Mouse (Mus musculus): Measurements from ENCODE around the gene Pnmal2. TPM values are rescaled to one million over a fixed set of nuclear protein-coding genes. Genes with fewer than 3 reads are reported as not detected.
A peak's percentile ranks its signal among the peaks of the same experiment; 100 is the strongest.

Pnmal2 gene
- polyA plus RNA-seq, 1 experiment from 2014 or later, result 0.42 TPM

- peak overlapping the region; percentile 88 for H3K4me2 ChIP-seq (ENCODE audit: low read depth, low read length)
- H3K27me3 ChIP-seq (ENCODE audit: control insufficient read depth, insufficient read depth, low read depth, low read length), result no peaks in the 10 kb centered on the region
- H3K36me3 ChIP-seq (ENCODE audit: control insufficient read depth, insufficient read depth), result peaks cover 28% of the 10 kb centered on the region
- H3K9ac ChIP-seq (ENCODE audit: low read depth, low read length), result no peak overlapping the region
- WGBS (ENCODE audit: insufficient replicate concordance), result 70% methylated on average over 21 of the region's 21 CpGs
- H3K4me3 ChIP-seq (ENCODE audit: low read depth, low read length), result no peak overlapping the region
- H3K4me1 ChIP-seq (ENCODE audit: control insufficient read depth, low read depth, low read length), result peaks cover 45% of the 10 kb centered on the region
- no peak overlapping the region for H3K27ac ChIP-seq (ENCODE audit: low read length)
- H3K9me3 ChIP-seq (replicated peaks; ENCODE audit: control insufficient read depth, low read length), result 0 out of 2 replicates have a peak, but pooled peaks cover 2% of the 10 kb centered on the region
- no peak for ATAC-seq (ENCODE audit: low read depth)
These were observed 23.4 kb upstream of the Pnmal2 start for GRCm38 (mm10) chr7:16920818-16921791.

DNA sequence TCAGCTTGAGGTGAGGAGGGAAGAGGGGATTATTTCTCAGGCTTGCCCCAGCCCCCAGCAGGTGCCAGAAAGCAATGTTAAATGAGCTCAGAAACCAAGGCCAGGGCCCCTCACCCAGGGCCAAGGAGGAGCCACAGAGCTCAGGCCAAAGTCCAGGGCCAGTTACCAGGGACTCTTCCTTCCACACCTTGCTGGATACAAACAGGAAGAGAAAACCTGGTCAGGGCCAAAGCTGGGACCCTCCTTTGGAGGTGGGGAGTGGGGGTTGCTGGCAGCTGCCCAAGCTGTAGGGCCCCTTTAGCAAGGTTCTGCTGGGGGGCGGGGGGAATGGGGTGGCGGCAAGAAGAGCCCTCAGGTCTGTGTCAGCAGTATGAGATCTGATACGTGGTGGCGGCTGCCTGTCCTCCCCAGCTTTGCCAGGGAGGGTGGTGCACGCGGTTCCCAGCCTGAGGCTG lies 22.6 kb upstream of the Pnmal2 start:
- peaks cover 21% of the 10 kb centered on the region for H3K36me3 ChIP-seq (ENCODE audit: control insufficient read depth, insufficient read depth)
- peak overlapping the region; percentile 88 for H3K4me2 ChIP-seq (ENCODE audit: low read depth, low read length)
- peak overlapping the region; percentile 85 for H3K4me3 ChIP-seq (ENCODE audit: low read depth, low read length)
- peaks cover 45% of the 10 kb centered on the region for H3K4me1 ChIP-seq (ENCODE audit: control insufficient read depth, low read depth, low read length)
- H3K9ac ChIP-seq (ENCODE audit: low read depth, low read length), result peak overlapping the region; percentile 99
- no peak for ATAC-seq (ENCODE audit: low read depth)
- 15% methylated on average over 6 of the region's 6 CpGs for WGBS (ENCODE audit: insufficient replicate concordance)
- 0 out of 2 replicates have a peak, but pooled peaks cover 2% of the 10 kb centered on the region for H3K9me3 ChIP-seq (replicated peaks; ENCODE audit: control insufficient read depth, low read length)
- H3K27me3 ChIP-seq (ENCODE audit: control insufficient read depth, insufficient read depth, low read depth, low read length), result no peaks in the 10 kb centered on the region
- H3K27ac ChIP-seq (ENCODE audit: low read length), result no peak overlapping the region

- Histone ChIP-seq H3K9ac (ENCODE audit: low read depth, low read length) (peak overlapping the region; percentile 99), H3K4me3 (ENCODE audit: low read depth, low read length) (peak overlapping the region; percentile 85), H3K36me3 (ENCODE audit: control insufficient read depth, insufficient read depth) (peaks cover 16% of the 10 kb centered on the region), H3K27ac (ENCODE audit: low read length) (peak overlapping the region; percentile 94), H3K4me1 (ENCODE audit: control insufficient read depth, low read depth, low read length) (peaks cover 45% of the 10 kb centered on the region), H3K4me2 (ENCODE audit: low read depth, low read length) (peak overlapping the region; percentile 88), H3K9me3 (replicated peaks; ENCODE audit: control insufficient read depth, low read length) (0 out of 2 replicates have a peak, but pooled peaks cover 2% of the 10 kb centered on the region), H3K27me3 (ENCODE audit: control insufficient read depth, insufficient read depth, low read depth, low read length) (no peaks in the 10 kb centered on the region)
- WGBS (ENCODE audit: insufficient replicate concordance), result 32% methylated on average over 10 of the region's 10 CpGs
- no peak for ATAC-seq (ENCODE audit: low read depth)
These were observed 22.0 kb upstream of the Pnmal2 start for GRCm38 (mm10) chr7:16922360-16922973.

GRCm38 (mm10) chr7:16923283-16924036 lies 21.0 kb upstream of the Pnmal2 start:
- Histone ChIP-seq H3K9ac (ENCODE audit: low read depth, low read length) (peak overlapping the region; percentile 99), H3K36me3 (ENCODE audit: control insufficient read depth, insufficient read depth) (peaks cover 7% of the 10 kb centered on the region; the same call in 1 of the 2 replicates), H3K27me3 (ENCODE audit: control insufficient read depth, insufficient read depth, low read depth, low read length) (no peaks in the 10 kb centered on the region), H3K4me2 (ENCODE audit: low read depth, low read length) (peak overlapping the region; percentile 88), H3K9me3 (replicated peaks; ENCODE audit: control insufficient read depth, low read length) (0 out of 2 replicates have a peak, but pooled peaks cover 2% of the 10 kb centered on the region), H3K4me3 (ENCODE audit: low read depth, low read length) (peak overlapping the region; percentile 85), H3K27ac (ENCODE audit: low read length) (peak overlapping the region; percentile 94), H3K4me1 (ENCODE audit: control insufficient read depth, low read depth, low read length) (peaks cover 45% of the 10 kb centered on the region)
- WGBS (ENCODE audit: insufficient replicate concordance), result under 1% methylated on average over 41 of the region's 57 CpGs
- no peak for ATAC-seq (ENCODE audit: low read depth)

DNA sequence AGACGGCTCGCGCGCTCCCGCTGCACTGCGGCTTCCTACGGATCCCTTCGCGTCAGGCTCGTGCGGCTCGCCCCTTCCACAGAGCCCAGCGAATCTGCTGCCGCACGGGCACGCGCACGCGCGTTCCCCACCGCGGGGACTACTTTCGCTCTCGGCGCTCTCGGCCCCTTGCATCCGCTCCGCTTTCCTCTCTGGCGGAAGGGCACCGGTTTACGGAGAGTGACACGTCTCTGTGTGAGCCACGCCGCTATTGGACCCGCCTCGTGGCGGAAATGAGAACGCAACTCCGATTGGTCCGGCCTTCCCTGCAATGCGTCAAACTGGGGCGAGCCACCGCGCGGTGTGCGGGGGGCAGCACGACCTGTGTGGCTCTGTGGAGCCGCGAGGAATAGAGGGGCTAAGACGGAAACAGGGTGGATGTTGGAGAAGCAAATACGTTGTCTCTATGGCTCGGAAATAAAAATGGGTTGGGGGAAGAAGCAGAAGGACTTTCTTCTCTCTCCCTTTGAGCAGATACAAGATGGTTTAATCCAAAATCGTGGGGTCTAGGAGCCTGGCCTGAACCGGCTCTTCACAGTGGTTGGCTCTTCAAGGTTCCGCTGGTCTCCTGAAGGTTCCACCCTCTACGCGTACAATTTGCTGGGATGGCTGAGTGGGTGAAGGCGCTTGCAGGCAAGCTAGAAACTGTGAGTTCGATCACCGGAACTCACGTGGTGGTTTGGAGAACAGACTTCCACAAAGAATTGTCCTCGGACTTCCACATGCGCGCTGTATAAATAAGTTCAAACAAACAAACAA lies 20.2 kb upstream of the Pnmal2 start, which contains the start of gene Calm3:
TSS of gene Calm3 (minus strand) at position 78 of the 798 bp plus-strand sequence.
- 1% methylated on average over 64 of the region's 64 CpGs for WGBS (ENCODE audit: insufficient replicate concordance)
- H3K4me1 ChIP-seq (ENCODE audit: control insufficient read depth, low read depth, low read length), result peaks cover 40% of the 10 kb centered on the region
- no peaks in the 10 kb centered on the region for H3K27me3 ChIP-seq (ENCODE audit: control insufficient read depth, insufficient read depth, low read depth, low read length)
- H3K36me3 ChIP-seq (ENCODE audit: control insufficient read depth, insufficient read depth), result peaks cover 2% of the 10 kb centered on the region; the same call in 1 of the 2 replicates
- peak within 1 kb of the TSS; percentile 94 for H3K27ac ChIP-seq (ENCODE audit: low read length)
- H3K4me2 ChIP-seq (ENCODE audit: low read depth, low read length), result peak within 1 kb of the TSS; percentile 88
- peak within 1 kb of the TSS; percentile 99 for H3K9ac ChIP-seq (ENCODE audit: low read depth, low read length)
- H3K9me3 ChIP-seq (replicated peaks; ENCODE audit: control insufficient read depth, low read length), result 0 out of 2 replicates have a peak, but pooled peaks cover 2% of the 10 kb centered on the region
- peak; percentile 89 for ATAC-seq (ENCODE audit: low read depth)
- H3K4me3 ChIP-seq (ENCODE audit: low read depth, low read length), result peak within 1 kb of the TSS; percentile 85

- ATAC-seq (ENCODE audit: low read depth), result no peak
- 24% methylated on average over 2 of the region's 2 CpGs for WGBS (ENCODE audit: insufficient replicate concordance)
- no peaks in the 10 kb centered on the region for H3K36me3 ChIP-seq (ENCODE audit: control insufficient read depth, insufficient read depth)
These were observed 16.1 kb upstream of the Pnmal2 start for GRCm38 (mm10) chr7:16928341-16928740.

GRCm38 (mm10) chr7:16930850-16931249 lies 13.6 kb upstream of the Pnmal2 start:
- H3K9ac ChIP-seq (ENCODE audit: low read depth, low read length), result no peak overlapping the region
- WGBS (ENCODE audit: insufficient replicate concordance), result 4% methylated on average over 1 of the region's 1 CpGs
- H3K9me3 ChIP-seq (replicated peaks; ENCODE audit: control insufficient read depth, low read length), result no peaks in the 10 kb centered on the region
- H3K27me3 ChIP-seq (ENCODE audit: control insufficient read depth, insufficient read depth, low read depth, low read length), result no peaks in the 10 kb centered on the region
- H3K4me1 ChIP-seq (ENCODE audit: control insufficient read depth, low read depth, low read length), result no peaks in the 10 kb centered on the region
- ATAC-seq (ENCODE audit: low read depth), result no peak
- no peak overlapping the region for H3K4me3 ChIP-seq (ENCODE audit: low read depth, low read length)
- H3K36me3 ChIP-seq (ENCODE audit: control insufficient read depth, insufficient read depth), result no peaks in the 10 kb centered on the region
- no peak overlapping the region for H3K4me2 ChIP-seq (ENCODE audit: low read depth, low read length)
- H3K27ac ChIP-seq (ENCODE audit: low read length), result no peak overlapping the region

More at GRCm38 (mm10) chr7:16928341-16928740, 16.1 kb upstream of the Pnmal2 start:
- Histone ChIP-seq H3K27me3 (ENCODE audit: control insufficient read depth, insufficient read depth, low read depth, low read length) (no peaks in the 10 kb centered on the region), H3K4me1 (ENCODE audit: control insufficient read depth, low read depth, low read length) (peaks cover 5% of the 10 kb centered on the region), H3K4me3 (ENCODE audit: low read depth, low read length) (no peak overlapping the region), H3K4me2 (ENCODE audit: low read depth, low read length) (no peak overlapping the region), H3K9ac (ENCODE audit: low read depth, low read length) (no peak overlapping the region), H3K27ac (ENCODE audit: low read length) (no peak overlapping the region), H3K9me3 (replicated peaks; ENCODE audit: control insufficient read depth, low read length) (0 out of 2 replicates have a peak, but pooled peaks cover 2% of the 10 kb centered on the region)
